Mouse (Mus musculus) retina, postnatal 7 days (tissue): ENCODE measurements around the gene Ces3b.
"Not testable (repeated sequence)": the region's sequence is repeated elsewhere in the genome, so short reads cannot be mapped to it uniquely, and the experiment has no call there.

Experiments used
- DNase-seq: peaks from one replicate; pipeline ENCODE4 v3.0.0-alpha.2; 2012; ENCODE audit warnings: low read depth, low spot score

The Ces3b gene

GRCm38 (mm10) chr8:105083449-105084050, at the start of gene Ces3b:
Ces3b (plus strand) TSS chr8:105083753.
- no peak for DNase-seq

- DNase-seq, result no peak
Measured at GRCm38 (mm10) chr8:105043510-105043909, 40.0 kb upstream of the Ces3b start.

GRCm38 (mm10) chr8:105045824-105046401, 37.6 kb upstream of the Ces3b start:
- DNase-seq, result no peak

GRCm38 (mm10) chr8:105048371-105048854, 35.1 kb upstream of the Ces3b start, which contains the start of gene Ces3a:
Ces3a (plus strand) TSS chr8:105048601.
- no peak for DNase-seq

- DNase-seq, result no peak
Measured at GRCm38 (mm10) chr8:105056211-105056610, 27.3 kb upstream of the Ces3b start.

GRCm38 (mm10) chr8:105060056-105060455, 23.5 kb upstream of the Ces3b start:
- no peak for DNase-seq

GRCm38 (mm10) chr8:105066761-105067160, 16.8 kb upstream of the Ces3b start:
- peak; percentile 29 for DNase-seq

- not testable (repeated sequence) for DNase-seq
Measured at GRCm38 (mm10) chr8:105067905-105068304, 15.6 kb upstream of the Ces3b start.

GRCm38 (mm10) chr8:105068971-105069370, 14.6 kb upstream of the Ces3b start:
- DNase-seq, result no peak

- no peak for DNase-seq
Measured at GRCm38 (mm10) chr8:105076601-105077000, 7.0 kb upstream of the Ces3b start.

- DNase-seq, result no peak
Measured at GRCm38 (mm10) chr8:105077071-105077470, 6.5 kb upstream of the Ces3b start.

GRCm38 (mm10) chr8:105078591-105078990, 5.0 kb upstream of the Ces3b start:
- DNase-seq, result no peak

- no peak for DNase-seq
Measured at GRCm38 (mm10) chr8:105080814-105081336, 2.7 kb upstream of the Ces3b start.

GRCm38 (mm10) chr8:105088166-105088565, 4.6 kb downstream of the Ces3b start:
- not testable (repeated sequence) for DNase-seq

GRCm38 (mm10) chr8:105088581-105088980, 5.0 kb downstream of the Ces3b start:
- DNase-seq, result no peak

- no peak for DNase-seq
Measured at GRCm38 (mm10) chr8:105093992-105094391, 10.4 kb downstream of the Ces3b start.

GRCm38 (mm10) chr8:105102101-105102785, 18.7 kb downstream of the Ces3b start:
- not testable (repeated sequence) for DNase-seq

- DNase-seq, result not testable (repeated sequence)
Measured at GRCm38 (mm10) chr8:105103701-105104100, 20.1 kb downstream of the Ces3b start.

GRCm38 (mm10) chr8:105104220-105104619, 20.7 kb downstream of the Ces3b start:
- DNase-seq, result no peak

- DNase-seq, result no peak
Measured at GRCm38 (mm10) chr8:105129864-105130263, 46.3 kb downstream of the Ces3b start.

GRCm38 (mm10) chr8:105131509-105131908, 48.0 kb downstream of the Ces3b start, which contains the start of gene Ces4a:
Ces4a (plus strand) TSS chr8:105131800.
- DNase-seq, result no peak

- DNase-seq, result peak; percentile 19
Measured at GRCm38 (mm10) chr8:105138423-105138822, 54.9 kb downstream of the Ces3b start.
